Mouse (Mus musculus): ENCODE data around the gene Add3. TPM values are rescaled to one million over a fixed set of nuclear protein-coding genes. Genes with fewer than 3 reads are reported as not detected.
A peak's percentile ranks its signal among the peaks of the same experiment; 100 is the strongest.

Gene Add3
- polyA plus RNA-seq, 1 experiment from 2014 or later, result 66.5 TPM

GRCm38 (mm10) chr19:53259541-53259940, 119.3 kb downstream of the Add3 start:
- H3K27ac ChIP-seq, result no peak overlapping the region
- ATAC-seq (replicated peaks; ENCODE audit: low FRiP score, low read depth) (no peak), DNase-seq (ENCODE audit: low spot score) (no peak)
- H3K27me3 ChIP-seq (ENCODE audit: insufficient read depth, low read length), result no peaks in the 10 kb centered on the region
- H3K9ac ChIP-seq (ENCODE audit: low read depth, low read length), result no peak overlapping the region
- H3K4me2 ChIP-seq (ENCODE audit: low read length), result no peak overlapping the region
- no peak for TF ChIP-seq CTCF (IDR thresholded peaks at IDR 0.05; ENCODE audit: low read depth)
- no peaks in the 10 kb centered on the region for H3K36me3 ChIP-seq (ENCODE audit: insufficient read depth, low read length)
- no peaks in the 10 kb centered on the region for H3K4me1 ChIP-seq (replicated peaks; ENCODE audit: insufficient read depth, low read length)
- 63% methylated on average over 5 of the region's 5 CpGs for WGBS
- H3K4me3 ChIP-seq (replicated peaks; ENCODE audit: low read depth, low read length), result no peak overlapping the region
- H3K9me3 ChIP-seq (replicated peaks; ENCODE audit: low read length), result no peaks in the 10 kb centered on the region

- H3K27ac ChIP-seq, result no peak overlapping the region
- H3K36me3 ChIP-seq (ENCODE audit: insufficient read depth, low read length), result no peaks in the 10 kb centered on the region
- no peak for ATAC-seq (replicated peaks; ENCODE audit: low FRiP score, low read depth)
- H3K9ac ChIP-seq (ENCODE audit: low read depth, low read length), result no peak overlapping the region
- H3K4me3 ChIP-seq (replicated peaks; ENCODE audit: low read depth, low read length), result no peak overlapping the region
- DNase-seq (ENCODE audit: low spot score), result no peak
- TF ChIP-seq CTCF (IDR thresholded peaks at IDR 0.05; ENCODE audit: low read depth), result no peak
- no peak overlapping the region for H3K4me2 ChIP-seq (ENCODE audit: low read length)
- H3K27me3 ChIP-seq (ENCODE audit: insufficient read depth, low read length), result no peaks in the 10 kb centered on the region
- no peaks in the 10 kb centered on the region for H3K9me3 ChIP-seq (replicated peaks; ENCODE audit: low read length)
- no peaks in the 10 kb centered on the region for H3K4me1 ChIP-seq (replicated peaks; ENCODE audit: insufficient read depth, low read length)
- WGBS, result 64% methylated on average over 10 of the region's 10 CpGs
Observed at GRCm38 (mm10) chr19:53260261-53260660, 120.0 kb downstream of the Add3 start.

GRCm38 (mm10) chr19:53260828-53261227, 120.6 kb downstream of the Add3 start:
- no peak overlapping the region for H3K4me3 ChIP-seq (replicated peaks; ENCODE audit: low read depth, low read length)
- 87% methylated on average over 4 of the region's 4 CpGs for WGBS
- no peak overlapping the region for H3K4me2 ChIP-seq (ENCODE audit: low read length)
- no peak for DNase-seq (ENCODE audit: low spot score)
- no peaks in the 10 kb centered on the region for H3K4me1 ChIP-seq (replicated peaks; ENCODE audit: insufficient read depth, low read length)
- H3K9ac ChIP-seq (ENCODE audit: low read depth, low read length), result no peak overlapping the region
- H3K27me3 ChIP-seq (ENCODE audit: insufficient read depth, low read length), result no peaks in the 10 kb centered on the region
- no peak for TF ChIP-seq CTCF (IDR thresholded peaks at IDR 0.05; ENCODE audit: low read depth)
- ATAC-seq (replicated peaks; ENCODE audit: low FRiP score, low read depth), result no peak
- no peaks in the 10 kb centered on the region for H3K36me3 ChIP-seq (ENCODE audit: insufficient read depth, low read length)
- no peaks in the 10 kb centered on the region for H3K9me3 ChIP-seq (replicated peaks; ENCODE audit: low read length)
- H3K27ac ChIP-seq, result no peak overlapping the region

GRCm38 (mm10) chr19:53262061-53262460, 121.8 kb downstream of the Add3 start:
- no peaks in the 10 kb centered on the region for H3K27me3 ChIP-seq (ENCODE audit: insufficient read depth, low read length)
- TF ChIP-seq CTCF (IDR thresholded peaks at IDR 0.05; ENCODE audit: low read depth), result no peak
- H3K4me2 ChIP-seq (ENCODE audit: low read length), result no peak overlapping the region
- H3K27ac ChIP-seq, result no peak overlapping the region
- 78% methylated on average over 7 of the region's 7 CpGs for WGBS
- ATAC-seq (replicated peaks; ENCODE audit: low FRiP score, low read depth) (no peak), DNase-seq (ENCODE audit: low spot score) (no peak)
- H3K9me3 ChIP-seq (replicated peaks; ENCODE audit: low read length), result no peaks in the 10 kb centered on the region
- H3K36me3 ChIP-seq (ENCODE audit: insufficient read depth, low read length), result no peaks in the 10 kb centered on the region
- H3K9ac ChIP-seq (ENCODE audit: low read depth, low read length), result no peak overlapping the region
- no peak overlapping the region for H3K4me3 ChIP-seq (replicated peaks; ENCODE audit: low read depth, low read length)
- H3K4me1 ChIP-seq (replicated peaks; ENCODE audit: insufficient read depth, low read length), result no peaks in the 10 kb centered on the region

GRCm38 (mm10) chr19:53263859-53264733, 123.9 kb downstream of the Add3 start:
- DNase-seq (ENCODE audit: low spot score) (no peak), ATAC-seq (replicated peaks; ENCODE audit: low FRiP score, low read depth) (no peak)
- Histone ChIP-seq H3K4me3 (replicated peaks; ENCODE audit: low read depth, low read length) (no peak overlapping the region), H3K4me1 (replicated peaks; ENCODE audit: insufficient read depth, low read length) (no peaks in the 10 kb centered on the region), H3K4me2 (ENCODE audit: low read length) (no peak overlapping the region), H3K9ac (ENCODE audit: low read depth, low read length) (no peak overlapping the region), H3K27ac (no peak overlapping the region), H3K27me3 (ENCODE audit: insufficient read depth, low read length) (no peaks in the 10 kb centered on the region), H3K36me3 (ENCODE audit: insufficient read depth, low read length) (no peaks in the 10 kb centered on the region), H3K9me3 (replicated peaks; ENCODE audit: low read length) (no peaks in the 10 kb centered on the region)
- TF ChIP-seq CTCF (IDR thresholded peaks at IDR 0.05; ENCODE audit: low read depth), result no peak
- 35% methylated on average over 23 of the region's 23 CpGs for WGBS

- WGBS, result 52% methylated on average over 12 of the region's 12 CpGs
- no peak overlapping the region for H3K4me3 ChIP-seq (replicated peaks; ENCODE audit: low read depth, low read length)
- no peak overlapping the region for H3K9ac ChIP-seq (ENCODE audit: low read depth, low read length)
- DNase-seq (ENCODE audit: low spot score), result peak; percentile 32
- no peaks in the 10 kb centered on the region for H3K27me3 ChIP-seq (ENCODE audit: insufficient read depth, low read length)
- no peak for ATAC-seq (replicated peaks; ENCODE audit: low FRiP score, low read depth)
- no peak overlapping the region for H3K27ac ChIP-seq
- H3K4me2 ChIP-seq (ENCODE audit: low read length), result no peak overlapping the region
- H3K9me3 ChIP-seq (replicated peaks; ENCODE audit: low read length), result no peaks in the 10 kb centered on the region
- H3K36me3 ChIP-seq (ENCODE audit: insufficient read depth, low read length), result no peaks in the 10 kb centered on the region
- no peaks in the 10 kb centered on the region for H3K4me1 ChIP-seq (replicated peaks; ENCODE audit: insufficient read depth, low read length)
- TF ChIP-seq CTCF (IDR thresholded peaks at IDR 0.05; ENCODE audit: low read depth), result no peak
Observed at GRCm38 (mm10) chr19:53264821-53265727, 124.8 kb downstream of the Add3 start.
